Mouse (Mus musculus) gastrocnemius, postnatal 4 days (tissue): Measurements from ENCODE around the gene Fanca. TPM values are rescaled to one million over a fixed set of nuclear protein-coding genes. Genes with fewer than 3 reads are reported as not detected.
"Not testable (repeated sequence)": the region's sequence is repeated elsewhere in the genome, so short reads cannot be mapped to it uniquely, and the experiment has no call there.

Experiments used
- DNase-seq, 2 experiments: peaks; one replicate each; pipeline ENCODE4 v3.0.0; 2021 to 2022; ENCODE audit warnings: low spot score in 2 of 2, mixed read lengths in 2 of 2
- total RNA-seq, 2 experiments: library from RNA; stranded (reverse); gene quantifications; 2 replicates each; pipeline ENCODE4 v1.2.3; 2021

Fanca gene
- total RNA-seq, 2 experiments from 2014 or later, result 9.5 to 12.1 TPM

DNA sequence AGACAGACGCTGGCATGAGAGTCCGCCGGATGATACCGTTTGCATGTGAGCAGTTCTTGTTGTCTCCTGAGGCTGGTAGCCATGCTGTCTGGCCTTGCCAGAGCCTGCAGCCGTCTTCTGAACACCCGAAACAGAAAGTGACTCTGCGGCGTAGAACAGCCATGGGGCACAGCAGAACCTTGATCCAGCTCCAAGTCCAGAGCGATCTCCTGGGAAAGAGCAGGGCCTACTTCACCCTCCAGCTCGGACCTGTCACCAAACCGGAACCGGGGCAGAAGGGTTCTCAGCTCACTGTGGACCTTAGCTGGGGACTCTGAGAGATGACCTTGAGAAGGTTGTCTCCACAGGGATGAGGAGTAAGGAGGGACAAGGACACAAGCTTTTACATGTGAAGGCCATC lies 43.3 kb downstream of the Fanca start:
- DNase-seq, result no peak

DNA sequence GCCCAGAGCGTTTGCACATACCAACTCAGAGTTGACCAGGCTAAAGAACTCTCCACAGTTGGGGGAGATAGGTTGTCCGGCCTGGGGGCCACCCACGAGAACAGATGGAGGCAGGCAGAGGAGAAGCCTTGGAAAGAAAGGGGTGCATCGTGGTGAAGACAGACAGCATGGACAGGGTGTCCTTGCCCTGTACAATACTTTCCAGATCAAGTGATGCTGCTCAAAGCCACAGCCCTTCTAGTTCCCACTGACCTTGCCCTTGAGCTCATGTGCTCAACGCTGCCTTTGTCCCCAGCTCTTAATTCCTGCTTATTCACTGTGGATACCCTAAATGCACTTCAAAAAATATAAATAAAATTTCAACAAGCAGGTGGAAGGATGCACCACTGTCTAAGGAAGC lies 43.9 kb downstream of the Fanca start:
- DNase-seq, result no peak

DNA sequence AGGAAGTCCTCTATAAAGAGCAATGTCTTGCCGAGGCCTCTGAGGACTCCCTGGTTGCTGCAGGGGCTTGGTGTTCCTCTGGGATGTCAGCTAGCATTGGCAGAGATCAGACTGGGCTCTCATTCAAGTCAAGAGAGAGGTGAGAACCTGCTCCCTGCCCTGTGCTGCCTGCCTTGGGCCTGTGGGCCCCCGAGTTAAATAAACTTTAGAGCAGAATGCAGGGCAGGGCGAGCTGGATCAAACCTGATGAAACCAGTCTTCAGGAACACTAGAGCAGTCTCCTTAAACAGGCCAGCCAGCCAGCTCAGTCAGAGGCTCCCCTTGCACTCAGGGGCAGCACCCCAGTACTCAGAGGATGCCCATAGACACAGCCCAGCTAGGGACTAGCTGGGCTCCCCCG lies 46.5 kb downstream of the Fanca start:
- DNase-seq, result no peak

DNA sequence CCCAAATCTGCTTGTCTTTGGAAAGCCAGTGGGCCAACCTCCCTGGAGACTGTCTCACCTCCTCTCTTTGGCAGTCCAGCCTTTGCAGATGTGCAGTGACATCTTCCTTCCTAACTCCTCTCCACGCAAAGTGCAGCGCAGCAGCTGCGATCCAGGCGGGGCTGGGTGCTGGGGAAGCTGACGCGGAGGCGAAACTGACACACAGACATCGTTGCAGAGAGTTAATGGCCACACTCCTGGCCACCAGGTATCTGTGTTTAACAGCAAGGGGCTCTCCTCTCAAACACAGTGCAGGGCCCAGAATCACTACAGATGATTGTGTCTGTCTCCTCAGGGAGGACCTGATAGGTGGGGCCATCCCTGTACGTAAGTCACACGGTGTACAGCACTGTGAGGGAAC lies 47.2 kb downstream of the Fanca start:
- DNase-seq, result peak in 1 of 2 experiments; percentile 45

DNA sequence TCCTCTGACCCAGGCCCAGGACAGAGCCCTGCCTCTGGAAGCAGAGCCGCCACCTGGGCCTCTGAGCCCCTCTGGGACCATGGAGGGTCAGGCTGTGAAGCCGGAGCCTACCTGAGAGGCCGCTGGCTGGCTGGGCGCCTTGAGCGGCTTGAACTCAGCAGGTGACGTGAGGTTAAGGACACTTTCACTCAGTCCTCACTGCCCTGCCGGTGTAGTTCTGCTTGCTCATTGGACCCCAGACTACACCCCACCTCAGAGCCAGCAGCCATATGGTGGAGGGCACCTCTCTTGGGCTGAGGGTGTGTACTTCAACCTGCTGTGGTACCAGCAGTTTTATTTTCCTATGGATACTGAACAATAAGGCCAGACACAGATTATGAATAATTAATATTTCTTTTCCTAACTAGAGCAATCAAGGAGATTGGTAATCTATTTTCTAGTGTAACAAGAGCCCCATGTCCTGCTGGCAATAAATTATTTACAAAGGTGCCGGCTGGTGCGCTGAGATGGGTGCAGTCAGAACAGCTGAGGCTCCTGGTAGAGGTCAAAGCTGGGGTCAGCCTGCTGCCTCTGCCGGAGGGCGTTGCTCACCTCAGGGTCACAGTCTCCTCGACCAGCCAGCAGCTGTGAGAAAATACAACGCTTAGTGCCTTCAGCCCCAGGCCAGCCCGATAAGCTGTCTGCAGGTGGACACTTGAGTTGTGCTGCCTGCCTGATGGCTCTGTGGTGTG lies 50.3 kb downstream of the Fanca start:
- DNase-seq, result no peak

DNA sequence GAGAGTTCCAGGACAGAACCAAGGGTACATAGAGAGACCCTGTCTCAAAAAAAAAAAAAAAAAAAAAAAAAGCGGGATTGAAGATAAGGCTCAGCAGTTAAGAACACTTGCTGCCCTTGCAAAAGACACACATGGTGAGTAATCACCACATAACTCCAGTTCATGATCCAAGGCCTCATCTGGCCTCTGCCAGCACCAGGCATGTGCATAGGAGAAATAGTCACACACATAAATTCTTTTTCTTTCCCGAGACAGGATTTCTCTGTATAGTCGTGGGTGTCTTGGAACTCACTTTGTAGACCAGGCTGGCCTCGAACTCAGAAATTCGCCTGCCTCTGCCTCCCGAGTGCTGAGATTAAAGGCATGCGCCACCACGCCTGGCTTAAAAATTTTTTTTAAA lies 60.8 kb downstream of the Fanca start:
- not testable (repeated sequence) for DNase-seq

DNA sequence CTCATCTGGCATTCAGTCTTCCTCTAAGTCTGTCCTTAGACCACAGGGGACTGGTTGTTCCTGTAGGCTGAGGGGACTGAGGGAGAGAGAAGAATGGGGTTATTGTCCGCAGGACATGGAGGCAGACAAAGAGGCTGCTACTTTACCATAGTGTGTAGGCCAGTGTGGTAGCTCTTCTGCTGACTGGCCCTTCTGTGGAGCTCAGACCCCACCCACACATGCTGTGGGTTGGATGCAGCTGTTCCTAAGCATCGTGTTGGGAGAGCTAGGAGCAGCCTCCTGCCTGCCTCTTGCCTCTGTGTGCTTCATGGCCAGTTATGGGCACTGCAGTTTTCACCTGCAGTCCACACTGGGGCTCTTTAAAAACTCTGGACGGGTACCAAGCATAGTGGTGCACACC lies 61.3 kb downstream of the Fanca start:
- no peak for DNase-seq

DNA sequence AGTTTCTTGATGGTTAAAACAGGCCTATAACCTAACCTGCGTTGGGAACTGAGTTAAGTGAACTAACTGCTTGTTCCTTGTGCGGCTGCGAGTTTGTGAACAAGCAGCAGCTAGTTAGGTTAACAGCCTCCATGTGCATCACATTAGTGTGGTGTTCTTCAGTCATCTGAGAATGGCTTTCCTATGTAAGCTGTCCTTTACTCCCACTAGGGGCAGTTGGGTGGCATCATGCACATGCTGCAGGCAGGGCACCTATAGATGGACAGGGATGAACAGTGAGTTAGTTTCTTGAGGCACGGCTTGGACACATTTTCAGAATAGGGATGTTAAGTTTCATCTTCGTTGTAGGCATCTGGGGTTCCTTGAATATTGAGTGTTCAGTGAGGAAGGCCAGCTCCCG lies 63.2 kb downstream of the Fanca start:
- no peak for DNase-seq

DNA sequence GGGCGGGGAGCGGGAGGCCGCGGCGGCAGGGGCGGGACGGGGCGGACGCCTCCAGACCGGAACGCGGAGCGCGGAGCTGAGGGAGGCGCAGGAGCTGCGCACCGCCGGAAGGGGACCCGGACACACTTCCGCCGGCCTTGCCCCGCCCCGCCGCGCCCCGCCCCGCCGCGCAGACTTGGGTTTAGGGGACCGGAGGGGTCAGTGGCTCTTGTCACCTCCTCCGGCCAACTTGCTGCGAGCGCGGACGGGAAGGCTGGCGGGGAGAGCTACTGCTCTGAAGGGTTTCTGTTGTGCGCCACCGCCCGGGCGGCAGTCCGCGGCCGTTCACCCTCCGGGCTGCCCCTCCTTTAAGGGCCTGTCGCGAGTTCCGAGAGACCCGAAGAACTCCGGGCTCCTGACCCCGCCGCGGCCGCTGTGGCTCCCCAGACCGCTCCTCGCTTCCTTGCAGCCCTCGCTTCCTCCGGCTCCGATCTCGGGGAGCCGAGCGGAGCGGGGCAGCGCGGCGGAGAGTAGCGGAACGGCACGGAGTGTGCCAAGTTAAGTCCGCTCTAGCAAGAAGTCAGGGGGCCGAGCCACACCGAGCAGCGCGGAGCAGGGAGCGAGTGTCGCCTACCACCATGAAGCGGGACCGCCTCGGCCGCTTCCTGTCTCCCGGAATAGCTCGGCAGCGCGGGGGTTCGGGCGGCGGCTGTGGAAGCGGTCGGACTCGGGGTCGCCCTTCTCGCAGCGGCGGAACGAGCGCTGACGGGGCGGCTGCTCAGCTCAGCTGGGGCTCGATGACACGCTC lies 64.1 kb downstream of the Fanca start, which contains the start of the genes Zfp276 and Vps9d1:
Gene Zfp276 (plus strand): TSS at position 97 of the 787 bp plus-strand sequence.
Gene Vps9d1 (minus strand): TSS at position 250 of the 787 bp plus-strand sequence.
- peak; percentile 84 to 90 for DNase-seq

DNA sequence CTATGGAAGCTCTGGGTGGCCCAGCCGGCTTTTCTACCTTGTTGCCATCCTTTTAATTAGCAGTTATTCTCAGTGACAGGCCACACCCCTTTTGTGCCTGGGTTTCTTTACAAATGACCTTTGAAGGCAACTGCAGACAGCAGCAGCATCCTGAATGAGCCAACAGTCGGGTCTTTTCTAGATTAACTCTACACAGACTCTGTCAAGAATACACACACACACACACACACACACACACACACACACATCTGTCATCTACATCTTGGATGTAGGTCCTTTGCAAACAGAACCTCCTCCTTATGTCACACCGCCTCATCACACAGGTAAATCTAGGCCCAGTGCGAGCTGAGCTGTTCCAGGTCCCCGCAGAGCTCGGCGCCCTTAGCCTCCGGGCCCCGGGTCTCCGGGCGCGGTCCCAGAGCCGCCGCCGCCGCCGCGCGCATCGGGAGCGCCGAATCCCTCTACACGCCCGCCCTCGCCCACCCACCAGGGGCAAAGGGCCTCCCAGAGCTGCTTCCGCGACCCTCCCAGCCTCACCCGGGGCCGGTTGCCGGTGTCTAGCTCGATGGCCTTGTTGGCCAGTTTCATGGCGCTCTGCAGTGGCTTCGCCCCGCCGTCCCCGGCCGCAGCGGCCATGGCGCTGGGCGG lies 64.8 kb downstream of the Fanca start:
- DNase-seq, result no peak

DNA sequence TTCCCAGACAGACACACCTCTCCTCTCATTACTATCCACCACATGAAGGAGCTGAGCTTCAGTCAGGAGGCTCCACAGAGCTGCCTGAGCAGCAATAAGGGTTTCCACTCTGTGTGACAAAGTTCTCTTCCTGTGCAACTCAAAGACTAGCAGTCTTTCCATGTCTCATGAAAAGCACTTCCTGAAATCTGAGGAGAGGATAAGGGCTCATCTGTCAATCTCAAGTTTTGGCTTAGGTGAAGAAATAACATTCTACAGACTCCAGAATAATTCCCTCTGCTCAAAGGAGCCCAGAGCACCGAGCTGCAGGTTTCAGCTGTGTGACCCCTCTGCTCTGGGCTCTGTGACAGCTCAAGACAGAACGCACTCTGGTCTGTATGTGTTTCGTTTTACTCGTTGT lies 65.5 kb downstream of the Fanca start:
- no peak for DNase-seq

DNA sequence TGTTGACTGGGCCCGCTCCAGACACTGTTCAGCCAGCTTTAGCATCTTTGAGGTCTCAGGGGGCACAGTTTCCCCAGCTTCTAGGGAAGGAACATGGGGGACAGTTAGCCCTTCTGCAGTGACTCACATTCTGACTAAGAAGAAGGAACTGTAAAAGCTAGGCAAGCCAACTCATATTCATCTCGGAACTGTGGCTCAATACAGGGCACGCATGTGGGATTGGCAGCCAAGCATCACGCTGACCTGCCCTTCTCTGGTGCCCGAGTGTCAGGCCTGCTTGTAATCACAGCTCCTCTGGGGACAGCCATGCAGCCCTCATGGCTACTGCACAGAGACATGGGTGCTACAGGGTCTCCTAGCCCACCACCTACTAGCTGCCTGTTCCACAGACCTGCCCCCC lies 67.4 kb downstream of the Fanca start:
- DNase-seq, result no peak

DNA sequence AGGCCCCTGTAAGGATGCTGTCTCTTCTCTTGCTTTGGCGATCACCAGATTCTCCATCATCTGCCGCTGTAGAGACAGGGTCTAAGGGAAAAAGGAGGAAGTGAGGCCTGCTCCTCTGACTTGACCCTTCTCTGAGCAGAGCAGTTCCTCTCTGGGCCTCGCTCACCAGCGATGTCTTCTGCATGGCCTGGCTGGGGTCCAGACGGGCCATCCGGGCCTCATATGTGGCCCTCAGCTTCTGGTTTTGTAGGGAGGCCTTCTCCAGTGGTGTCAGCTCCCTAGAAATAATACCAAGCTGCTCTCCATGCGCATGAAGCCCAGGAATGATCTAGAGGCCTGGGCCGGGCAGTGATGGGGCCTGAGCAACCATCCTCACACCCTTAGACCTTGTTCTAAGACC lies 69.8 kb downstream of the Fanca start:
- DNase-seq, result no peak

DNA sequence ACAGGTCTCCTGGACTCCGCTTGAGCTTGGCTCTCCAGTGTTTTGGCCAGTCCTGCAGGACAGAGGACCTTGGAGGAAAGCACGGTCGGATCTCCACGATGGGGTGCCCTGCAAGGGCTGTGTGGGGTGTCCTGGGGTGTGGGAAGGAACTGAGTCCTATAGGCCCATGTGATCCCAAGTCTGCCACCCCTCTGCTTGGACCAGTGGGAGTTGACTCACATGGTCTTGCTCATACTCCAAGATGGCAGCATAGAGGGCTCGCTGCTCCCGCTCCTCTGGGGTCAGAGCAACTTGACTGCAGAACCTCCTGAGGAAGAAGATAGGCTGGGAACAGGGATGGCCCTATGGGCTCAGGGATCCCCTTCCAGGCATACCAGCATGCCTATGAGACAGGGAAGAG lies 70.6 kb downstream of the Fanca start:
- DNase-seq, result no peak

DNA sequence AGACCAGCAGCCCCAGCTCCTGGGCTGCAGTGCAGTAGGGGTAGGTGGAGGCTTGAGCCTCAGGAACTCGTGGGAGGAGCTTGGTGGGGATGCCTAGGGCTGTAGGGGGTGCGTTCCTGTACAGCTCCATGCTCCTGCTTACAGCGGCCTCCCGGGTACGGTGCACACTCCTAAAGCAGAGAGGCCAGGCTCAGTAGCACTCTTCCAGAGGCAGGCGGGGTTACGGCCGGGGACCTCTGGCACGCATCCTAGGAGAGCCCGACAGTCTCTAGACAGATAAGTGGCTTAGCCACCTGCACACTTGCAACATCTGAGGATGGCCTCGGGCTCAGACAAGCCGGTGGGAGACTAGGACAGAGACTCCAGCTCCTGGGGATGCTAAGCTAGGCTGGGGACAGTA lies 72.8 kb downstream of the Fanca start:
- no peak for DNase-seq

DNA sequence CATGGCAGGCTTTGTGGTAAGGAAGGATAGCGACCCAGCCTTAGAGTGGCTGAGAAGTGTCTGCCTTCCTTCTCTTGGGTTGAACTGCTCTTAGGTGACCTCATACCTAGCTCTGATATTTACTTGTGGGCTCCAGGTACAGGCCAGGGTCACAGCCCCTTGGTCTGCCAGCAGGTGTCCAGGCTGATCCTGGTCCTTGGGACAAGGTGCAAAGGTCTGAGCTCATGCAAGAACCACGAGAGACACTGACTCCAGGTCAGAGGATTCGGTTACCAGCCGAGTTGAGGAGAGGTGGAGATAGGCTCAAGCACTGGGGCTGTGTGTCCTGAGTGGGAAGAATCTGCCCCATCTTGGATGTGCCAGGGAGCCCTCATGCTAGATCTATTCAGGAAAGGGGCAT lies 74.0 kb downstream of the Fanca start:
- DNase-seq, result no peak

DNA sequence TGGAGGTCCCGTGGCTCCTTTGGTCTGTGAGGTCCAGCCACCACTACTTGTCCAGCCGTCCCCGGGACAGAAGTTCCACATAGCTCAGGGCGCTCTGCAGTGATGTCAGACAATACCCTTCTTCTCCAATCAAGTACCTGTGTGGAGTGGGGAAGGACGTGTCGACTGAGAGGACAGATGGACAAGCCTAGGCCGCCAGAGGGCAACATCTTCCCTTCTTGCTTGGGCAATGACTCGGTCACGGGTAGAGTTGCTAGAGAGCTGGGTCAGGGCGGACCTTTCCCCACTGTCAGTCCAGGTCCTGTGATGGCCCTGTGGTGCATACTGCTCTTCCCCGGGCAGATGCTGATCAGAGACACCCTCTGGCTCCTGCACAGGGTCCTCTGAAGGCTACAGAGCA lies 75.3 kb downstream of the Fanca start:
- DNase-seq, result no peak

DNA sequence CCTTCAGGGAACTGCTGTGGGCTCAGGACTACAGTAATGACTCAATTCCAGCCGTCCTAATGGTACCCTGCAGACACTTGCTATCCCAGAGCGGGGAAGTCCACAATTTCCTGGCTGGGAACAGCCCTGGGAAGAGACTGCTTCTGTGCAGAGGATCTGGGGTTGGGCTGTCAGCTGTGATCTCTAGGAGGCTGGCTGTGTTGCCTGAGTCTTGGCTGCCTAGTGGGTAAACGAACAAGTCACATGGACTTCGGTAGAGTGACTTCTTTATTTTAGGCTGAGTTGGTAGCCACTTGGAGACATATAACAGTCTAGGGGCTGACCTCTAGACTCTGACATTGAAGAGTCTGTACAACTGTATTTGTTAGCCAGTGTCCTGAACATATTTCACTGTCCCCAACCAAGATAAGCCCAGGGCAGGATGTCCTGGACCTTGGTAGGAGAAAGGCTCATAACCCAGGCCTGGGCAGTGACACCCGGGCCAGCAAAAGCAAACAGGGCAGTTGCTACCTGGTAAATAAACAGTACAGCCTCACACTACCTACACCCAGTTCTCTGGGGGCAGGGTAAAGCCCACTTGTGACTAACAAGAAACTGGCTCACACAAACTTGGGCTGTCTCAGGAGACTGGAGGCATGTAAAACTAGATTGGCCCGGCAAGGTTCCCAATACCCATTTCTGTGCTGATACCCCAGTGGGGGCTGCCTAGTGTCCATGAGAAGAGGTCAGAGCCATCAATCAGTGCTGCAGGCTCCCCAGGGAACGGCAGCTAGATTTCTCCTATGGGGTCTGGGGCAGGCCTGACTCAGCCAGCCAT lies 76.1 kb downstream of the Fanca start:
- no peak for DNase-seq

DNA sequence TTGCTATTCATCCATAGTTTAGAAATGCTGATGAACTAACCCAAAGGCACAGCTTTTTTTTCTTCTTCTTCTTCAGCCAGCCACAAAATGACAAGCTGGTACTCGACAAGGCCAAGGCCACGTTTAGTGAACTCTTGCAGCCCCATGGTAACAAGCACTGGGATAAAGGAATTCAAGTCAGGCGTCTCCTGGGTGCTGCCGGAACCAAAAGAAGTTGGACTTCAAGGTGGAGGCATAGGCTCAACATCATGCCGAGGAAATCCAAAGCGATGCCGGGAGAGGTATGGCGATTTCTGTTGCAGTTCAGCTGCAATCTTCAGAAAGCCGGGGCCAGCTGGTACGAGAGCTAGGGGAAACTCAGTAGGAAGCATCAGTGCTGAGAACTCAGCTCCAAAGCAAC lies 79.0 kb downstream of the Fanca start:
- DNase-seq, result no peak

DNA sequence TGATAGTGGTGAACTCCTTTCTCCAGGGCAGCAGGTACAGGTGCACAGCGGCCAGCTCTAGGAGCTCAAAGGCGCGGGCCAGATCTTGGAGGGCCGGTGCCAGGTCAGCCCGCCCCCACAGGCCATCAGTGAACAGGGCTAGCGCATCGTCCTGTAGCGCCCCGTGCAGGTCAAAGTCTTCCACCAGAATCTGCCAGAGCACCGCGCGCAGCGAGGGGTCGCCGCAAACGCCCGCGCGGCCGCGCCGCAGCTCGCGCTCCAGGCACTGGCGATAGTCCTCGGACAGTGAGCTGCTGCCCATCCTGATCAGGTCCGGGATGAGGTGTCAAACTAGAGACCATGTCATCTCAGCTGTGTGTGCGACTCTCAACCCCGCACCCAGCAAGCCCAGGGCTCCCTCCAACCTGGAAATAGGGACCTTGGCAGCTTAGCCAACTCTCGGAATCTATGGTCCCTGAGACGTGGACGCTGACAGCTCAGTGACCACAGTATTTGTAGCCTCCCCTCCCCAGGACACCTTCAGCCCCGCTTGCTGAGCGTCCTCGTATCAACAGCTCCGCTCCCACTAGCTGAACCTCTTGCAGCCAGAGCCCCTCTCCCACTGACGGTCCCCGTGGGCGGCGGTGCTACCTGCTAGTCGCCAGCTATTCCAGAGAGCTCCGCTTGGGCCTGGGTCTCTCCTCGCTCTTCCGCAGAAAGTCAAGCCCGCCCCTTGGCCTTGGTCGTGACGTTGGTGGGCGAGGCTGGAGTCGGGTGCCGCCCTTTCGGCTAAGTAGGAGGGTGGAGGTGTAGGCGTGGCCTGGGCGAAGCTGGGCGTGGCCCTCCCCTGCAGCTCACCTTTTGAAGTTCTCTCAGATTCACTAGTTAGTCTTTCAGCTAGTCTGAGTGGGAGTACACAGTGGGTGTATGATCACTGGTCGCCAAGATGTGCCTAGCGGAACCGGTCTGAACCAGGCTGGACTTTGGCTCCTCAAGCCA lies 82.6 kb downstream of the Fanca start, which contains the start of gene Spata2l:
Gene Spata2l (minus strand): TSS at position 714 of the 978 bp plus-strand sequence.
- DNase-seq, result peak; percentile 51 to 74
